20 mouse cellular contexts compared by ENCODE assay signal in genomic region chr13:9169616-9170015, GRCm38 (mm10).
"Had no signal": no experiment of that assay in that cellular context is flagged by ENCODE, and none has a peak within 500 bp of the region (broad histone marks: within the 10 kb centered on the region; RNA-seq: fewer than 3 reads in every experiment).

No protein-coding gene starts in this region.

- H3K4me1 ChIP-seq: midbrain, embryonic 10.5 days; midbrain, embryonic 12.5 days; neural tube, embryonic 13.5 days; neural tube, embryonic 15.5 days; stomach, embryonic 15.5 days had no signal

- DNase-seq: lung, adult 18-20 months; lung, embryonic 14.5 days; lung, postnatal 10 days; lung, postnatal 4 days; midbrain, embryonic 14.5 days; retina, postnatal 1 day; right cerebral cortex, adult 18-20 months; right cerebral cortex, postnatal 25 days; right cerebral cortex, postnatal 4 days; thymus, adult 2 months; thymus, postnatal 25 days; thymus, postnatal 4 days had no signal

- ATAC-seq: midbrain, embryonic 16.5 days had no signal

- H3K9ac ChIP-seq: lung, embryonic 14.5 days; midbrain, embryonic 12.5 days; neural tube, embryonic 13.5 days; neural tube, embryonic 15.5 days; stomach, embryonic 15.5 days had no signal

- H3K4me3 ChIP-seq: midbrain, embryonic 10.5 days; midbrain, embryonic 12.5 days; myocyte; neural tube, embryonic 13.5 days; neural tube, embryonic 15.5 days; stomach, embryonic 15.5 days had no signal

- H3K9me3 ChIP-seq: midbrain, embryonic 10.5 days; midbrain, embryonic 12.5 days; neural tube, embryonic 13.5 days; neural tube, embryonic 15.5 days; stomach, embryonic 15.5 days had no signal

- H3K4me2 ChIP-seq: lung, embryonic 14.5 days; midbrain, embryonic 12.5 days; neural tube, embryonic 13.5 days; neural tube, embryonic 15.5 days; stomach, embryonic 15.5 days had no signal

- H3K27me3 ChIP-seq: midbrain, embryonic 12.5 days; neural tube, embryonic 13.5 days; neural tube, embryonic 15.5 days; stomach, embryonic 15.5 days had no signal

- H3K27ac ChIP-seq: midbrain, embryonic 10.5 days; midbrain, embryonic 12.5 days; neural tube, embryonic 13.5 days; neural tube, embryonic 15.5 days; stomach, embryonic 15.5 days; stomach, postnatal 0 days had no signal
